Mouse (Mus musculus): ENCODE measurements around the gene Rbpjl.

The Rbpjl gene

GRCm38 (mm10) chr2:164402906-164403305 is at the start of gene Rbpjl:
TSS of gene Rbpjl (plus strand) at chr2:164403141.
- peak; percentile 69 to 81 for DNase-seq (ENCODE audit: low spot score in 2 of 2)

DNA sequence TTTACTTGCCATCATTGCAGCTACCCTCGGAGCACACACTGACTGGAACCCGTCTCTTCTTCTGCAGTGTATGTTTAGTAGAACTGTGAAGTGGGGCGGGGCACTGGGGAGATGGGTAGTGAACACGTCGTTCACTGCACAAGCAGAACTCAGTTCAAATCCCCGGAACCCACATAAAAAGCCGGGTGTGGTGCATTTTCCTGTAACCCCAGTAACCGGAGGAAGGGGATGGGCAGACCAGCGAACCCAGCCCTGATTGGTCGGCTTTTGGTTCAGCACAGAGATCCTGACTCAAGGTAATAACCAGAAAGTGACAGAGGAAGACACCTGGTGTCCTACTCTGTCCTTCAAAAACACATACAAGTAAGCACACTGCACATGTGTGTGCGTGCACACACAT is 49.6 kb upstream of the Rbpjl start:
- DNase-seq (ENCODE audit: low spot score in 2 of 2) = no peak

DNA sequence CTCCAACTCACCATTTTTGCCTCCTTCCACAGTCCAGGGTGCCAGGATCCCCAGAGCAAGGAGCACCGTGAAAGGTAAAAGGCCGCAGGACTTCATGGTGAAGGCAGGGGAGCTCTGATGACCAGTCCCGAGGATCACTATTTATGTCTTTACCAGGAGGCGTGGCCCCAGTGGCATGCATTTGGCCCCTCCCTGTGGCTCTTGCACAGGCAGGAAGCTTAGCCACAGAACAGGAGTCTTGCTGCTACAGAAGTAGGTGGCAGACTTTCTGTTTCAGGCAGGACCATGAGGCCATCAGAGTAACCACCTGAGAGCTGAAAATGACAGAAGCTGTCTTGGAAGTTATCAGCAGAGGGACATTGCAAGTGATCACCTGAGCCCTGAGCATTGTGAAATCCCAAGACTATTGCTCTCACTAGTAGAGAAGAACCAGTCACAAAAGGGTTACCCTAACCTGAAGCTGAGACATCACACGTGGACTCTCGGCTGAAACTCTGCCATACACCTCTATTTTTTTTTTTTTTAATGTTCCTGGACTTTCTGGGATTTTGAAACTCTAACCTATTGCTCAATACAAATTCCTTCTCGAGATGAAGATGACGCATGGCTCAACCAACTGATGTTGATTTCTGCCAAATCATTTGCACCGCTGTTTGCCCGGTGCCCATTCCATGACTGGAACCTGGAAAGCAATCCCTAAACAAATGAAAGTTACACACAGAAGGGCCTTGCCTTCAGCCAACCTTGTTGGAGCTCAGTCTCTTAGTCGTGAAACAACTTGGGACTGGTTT is 46.6 kb upstream of the Rbpjl start:
- no peak for DNase-seq (ENCODE audit: low spot score in 2 of 2)

- no peak for DNase-seq (ENCODE audit: low spot score in 2 of 2)
These were observed 44.6 kb upstream of the Rbpjl start for GRCm38 (mm10) chr2:164358373-164358772.

DNA sequence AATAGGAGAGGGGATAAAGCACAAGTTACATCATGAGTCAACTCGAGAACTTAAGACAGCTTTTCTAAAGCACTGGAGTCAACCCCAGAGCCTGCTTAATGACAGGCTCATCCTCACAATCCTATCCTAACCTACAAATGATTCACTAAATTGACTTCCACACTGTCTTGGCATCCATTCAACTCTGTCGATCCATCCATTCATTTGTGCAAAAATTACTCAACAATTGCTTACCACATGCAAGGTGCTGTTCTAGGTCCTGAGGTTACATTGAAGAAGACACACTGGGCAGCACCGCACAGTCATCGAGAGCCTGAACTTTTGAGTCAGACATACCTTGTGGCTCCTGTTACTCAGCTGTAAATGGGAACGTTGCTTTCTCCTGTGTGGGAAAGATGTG is 43.9 kb upstream of the Rbpjl start:
- DNase-seq (ENCODE audit: low spot score in 2 of 2) = no peak

DNA sequence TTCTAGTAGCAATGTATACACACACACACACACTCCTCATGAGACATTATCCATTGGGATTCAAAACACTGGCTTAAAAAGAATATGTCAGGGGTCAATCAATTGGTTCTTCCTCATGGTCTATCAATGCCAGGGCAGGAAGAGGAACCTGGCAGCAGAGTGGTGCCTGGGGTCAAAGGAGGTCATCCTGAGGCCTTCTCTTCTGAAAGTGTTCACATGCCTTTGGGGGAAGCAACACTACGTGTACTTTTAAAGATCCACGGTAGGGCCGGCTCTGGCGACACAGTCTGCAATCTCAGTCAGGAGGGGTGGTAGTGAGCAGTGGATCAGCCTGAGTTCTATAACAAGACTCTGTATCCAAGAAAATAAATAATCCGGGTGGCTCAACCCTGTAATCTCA is 43.3 kb upstream of the Rbpjl start:
- no peak for DNase-seq (ENCODE audit: low spot score in 2 of 2)

GRCm38 (mm10) chr2:164360974-164361657 is 41.8 kb upstream of the Rbpjl start:
- DNase-seq (ENCODE audit: low spot score in 2 of 2) = no peak

GRCm38 (mm10) chr2:164366947-164367346 is 36.0 kb upstream of the Rbpjl start:
- no peak for DNase-seq (ENCODE audit: low spot score in 2 of 2)

- no peak for DNase-seq (ENCODE audit: low spot score in 2 of 2)
These were observed 34.3 kb upstream of the Rbpjl start for GRCm38 (mm10) chr2:164368620-164369105.

DNA sequence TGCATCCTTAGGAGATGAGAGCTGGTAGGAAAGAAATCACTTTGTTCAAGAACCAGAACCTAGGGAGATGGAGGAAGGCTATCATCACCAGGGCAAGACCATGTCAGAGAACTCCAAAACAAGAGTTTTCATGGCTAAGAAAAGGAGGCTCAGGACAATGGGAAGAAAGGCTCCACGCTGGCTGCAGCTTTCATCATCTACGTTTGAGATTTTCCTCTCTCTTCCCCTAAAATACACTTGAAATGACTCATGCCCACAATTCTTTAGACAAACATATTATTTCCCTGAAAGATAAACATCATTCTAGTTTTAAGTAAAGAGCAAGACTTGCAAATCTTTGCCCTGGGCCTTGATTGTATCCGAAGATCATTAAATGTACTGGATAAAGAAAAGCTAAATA is 31.6 kb upstream of the Rbpjl start:
- no peak for DNase-seq (ENCODE audit: low spot score in 2 of 2)

DNA sequence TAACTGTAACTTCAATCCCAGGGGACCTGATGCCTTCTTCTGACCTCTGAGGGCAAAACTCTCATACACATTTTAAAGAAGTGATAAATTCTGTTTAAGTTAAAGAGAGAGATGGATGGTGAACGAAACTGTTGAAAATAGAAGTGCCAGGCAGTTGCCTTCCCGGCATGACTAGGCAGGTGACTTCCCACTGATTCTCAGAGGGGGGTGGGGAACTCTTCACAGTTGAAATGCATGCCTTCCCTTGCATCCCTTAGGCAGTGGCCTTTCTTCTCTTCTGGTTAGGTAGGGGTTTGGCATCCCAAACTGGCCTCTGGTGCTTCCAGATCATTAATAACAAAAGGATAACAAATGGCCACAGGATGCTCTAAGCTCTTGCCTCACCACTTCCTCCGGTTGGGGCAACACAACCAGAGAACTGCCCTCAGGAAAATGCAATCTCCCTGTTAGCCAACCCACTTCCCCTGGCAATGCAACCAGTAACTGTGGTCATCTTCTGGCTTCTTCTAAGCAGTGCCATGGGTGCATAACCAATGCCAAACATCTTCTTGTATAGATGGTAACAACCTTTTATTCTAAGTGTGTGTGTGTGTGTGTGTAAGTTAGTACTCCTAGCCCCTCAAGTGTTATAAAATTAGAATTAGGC is 30.4 kb upstream of the Rbpjl start:
- no peak for DNase-seq (ENCODE audit: low spot score in 2 of 2)

GRCm38 (mm10) chr2:164373187-164373586 is 29.8 kb upstream of the Rbpjl start:
- no peak for DNase-seq (ENCODE audit: low spot score in 2 of 2)

DNA sequence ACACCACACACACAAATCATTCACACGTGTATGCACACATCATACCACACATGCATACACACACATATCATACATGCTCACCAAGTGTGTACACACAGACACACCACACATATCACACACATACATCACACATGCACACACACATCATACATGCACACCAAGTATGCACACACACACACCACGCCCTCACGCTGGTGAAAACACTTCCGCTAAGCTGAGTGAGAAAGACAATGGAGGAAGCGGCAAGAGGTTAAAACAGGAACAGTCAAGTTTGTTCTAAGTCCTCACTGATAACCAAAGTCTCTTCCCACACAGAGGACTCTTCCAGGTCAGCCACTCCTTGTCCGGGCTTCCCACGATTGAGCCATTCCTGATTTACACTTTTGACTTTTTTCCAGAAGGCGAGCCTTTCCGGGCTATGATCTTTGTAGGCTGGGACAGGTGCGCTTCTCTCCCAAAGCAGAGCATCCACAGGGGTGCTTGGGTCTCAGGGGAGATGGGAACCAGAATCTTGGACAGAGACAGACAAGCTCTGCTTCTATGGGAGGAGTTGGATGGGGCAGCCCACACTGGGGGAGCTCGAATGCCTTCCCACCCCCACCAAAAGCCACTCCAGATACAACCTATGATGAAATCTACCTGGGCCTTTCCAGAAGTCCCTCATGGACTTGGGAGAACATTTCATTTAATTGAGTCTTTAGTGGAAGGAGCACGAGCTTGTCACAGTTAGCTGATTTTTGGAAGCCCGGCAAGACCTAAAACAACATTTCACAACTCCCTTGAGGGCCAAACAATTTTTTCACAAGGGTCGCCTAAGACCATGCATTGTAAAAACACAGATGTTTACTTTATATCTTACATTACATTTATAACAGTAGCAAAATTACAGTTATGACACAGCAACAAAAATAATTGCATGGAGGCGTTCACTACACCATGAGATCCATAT is 25.2 kb upstream of the Rbpjl start:
- DNase-seq (ENCODE audit: low spot score in 2 of 2) = no peak

- DNase-seq (ENCODE audit: low spot score in 2 of 2) = no peak
These were observed 21.2 kb upstream of the Rbpjl start for GRCm38 (mm10) chr2:164381726-164382125.

DNA sequence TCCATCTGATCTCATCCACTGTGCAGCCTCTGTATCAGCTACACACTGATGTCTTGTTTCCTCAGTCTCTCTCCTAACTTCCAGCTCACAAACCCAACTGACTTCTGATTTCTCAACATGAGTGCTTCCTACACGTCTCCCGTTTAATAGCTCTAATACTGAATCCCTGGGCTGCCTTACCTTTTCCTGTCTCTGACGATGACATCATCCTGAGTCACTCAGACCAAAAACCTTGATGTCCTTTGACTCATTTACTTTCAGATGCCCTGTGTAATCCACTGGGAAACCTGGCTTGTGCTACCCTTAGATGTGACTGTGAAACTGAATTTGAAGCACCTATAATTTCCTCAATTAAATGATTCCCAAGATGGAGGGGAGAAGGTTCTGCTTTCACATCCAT is 20.0 kb upstream of the Rbpjl start:
- no peak for DNase-seq (ENCODE audit: low spot score in 2 of 2)

DNA sequence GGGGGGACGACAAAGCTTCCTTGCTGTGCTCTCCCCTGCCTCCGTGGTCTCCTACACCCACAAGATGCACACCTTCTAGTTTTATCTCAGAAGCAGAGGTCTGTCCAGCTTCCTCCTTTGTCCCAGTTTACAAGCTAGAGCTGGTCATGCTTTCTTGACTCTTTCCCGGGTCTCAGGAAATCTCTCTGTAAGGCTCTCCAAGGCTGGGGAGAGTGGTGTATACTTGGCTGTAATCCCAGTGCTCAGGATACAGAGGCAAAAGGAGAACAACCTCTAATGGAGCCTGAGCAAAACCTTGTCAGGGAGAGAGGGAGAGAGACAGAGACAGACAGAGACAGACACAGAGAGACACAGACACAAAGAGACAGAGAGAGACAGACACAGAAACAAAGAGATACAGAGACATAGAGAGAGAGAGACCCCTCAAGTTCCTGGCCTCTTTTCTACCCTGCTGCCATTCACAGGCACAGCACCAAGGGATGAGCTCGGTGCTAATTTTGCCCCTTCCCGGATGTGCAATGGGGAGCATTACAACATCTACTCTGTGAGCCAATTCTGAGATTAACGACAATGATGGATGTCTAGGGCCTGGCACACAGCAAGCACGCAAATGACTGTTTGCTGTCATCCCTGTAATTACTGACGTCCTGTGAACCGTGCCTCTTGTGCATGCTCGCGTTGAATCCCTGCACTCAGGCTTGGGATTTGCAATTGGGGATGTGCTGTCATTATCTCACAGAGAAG is 19.1 kb upstream of the Rbpjl start:
- no peak for DNase-seq (ENCODE audit: low spot score in 2 of 2)

DNA sequence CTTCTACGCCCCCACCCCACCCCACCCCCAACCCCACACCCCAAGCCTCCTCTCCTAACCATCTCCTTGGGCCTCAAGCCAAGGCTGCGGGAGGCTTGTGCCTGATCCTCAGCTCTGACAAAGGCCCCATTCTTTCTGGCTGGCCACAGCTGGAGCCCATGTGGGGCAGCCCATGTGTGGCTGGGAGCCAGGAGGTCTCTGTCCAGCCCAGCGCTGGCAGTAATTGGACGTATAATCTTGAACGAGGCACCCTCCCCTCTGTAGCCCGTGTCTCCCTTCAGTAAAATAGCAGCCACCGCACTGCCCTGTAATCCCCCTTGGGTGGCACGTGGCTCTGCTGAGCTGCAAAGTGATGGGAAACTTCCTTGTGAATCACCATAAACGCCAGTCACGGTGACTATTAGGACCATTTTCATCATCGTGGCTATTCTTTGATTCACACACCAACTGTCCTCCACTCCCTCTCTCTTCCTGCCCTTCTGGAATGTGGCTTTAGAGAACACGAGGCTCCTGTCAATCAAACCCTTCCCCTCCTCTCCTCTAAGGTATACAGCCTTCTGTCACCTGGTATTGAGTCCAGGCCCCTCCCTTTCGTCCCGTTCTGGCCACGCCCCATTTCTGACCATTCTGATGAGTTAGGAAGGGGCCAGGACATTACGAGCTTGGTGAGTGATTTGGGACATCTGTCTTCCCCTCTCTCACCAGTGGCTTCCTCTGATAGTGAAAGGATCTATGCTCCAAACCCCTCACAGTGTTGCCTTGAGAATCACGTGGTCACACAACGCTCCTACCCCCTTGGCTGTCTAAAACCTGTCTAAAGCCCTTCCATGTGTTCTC is 16.8 kb upstream of the Rbpjl start:
- DNase-seq (ENCODE audit: low spot score in 2 of 2) = peak; percentile 78 to 79

DNA sequence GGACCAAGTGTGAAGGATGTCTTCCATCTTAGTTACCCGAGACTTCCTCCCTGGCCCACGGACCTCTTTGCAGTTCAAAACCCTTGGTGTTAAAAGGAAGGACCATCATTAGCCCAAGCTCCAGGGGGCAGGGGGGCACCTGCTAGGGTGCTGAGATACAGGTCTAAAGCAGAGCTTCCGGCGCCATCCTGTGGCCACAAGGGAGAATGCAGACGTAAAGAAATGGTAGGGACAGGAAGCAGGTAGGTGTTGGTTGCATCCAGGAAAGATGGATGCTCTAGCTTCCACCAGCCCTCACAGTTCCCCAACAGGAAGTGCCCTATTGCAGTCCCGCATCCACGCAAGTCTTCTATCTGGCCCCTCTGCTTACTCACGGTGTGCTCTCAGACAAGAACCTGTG is 16.0 kb upstream of the Rbpjl start:
- peak; percentile 67 to 71 for DNase-seq (ENCODE audit: low spot score in 2 of 2)

- DNase-seq (ENCODE audit: low spot score in 2 of 2) = peak; percentile 75
These were observed 13.9 kb upstream of the Rbpjl start, which contains the start of gene Slpi for GRCm38 (mm10) chr2:164389020-164389419. TSS of gene Slpi (minus strand) at chr2:164389095.

- DNase-seq (ENCODE audit: low spot score in 2 of 2) = peak; percentile 87 to 92
These were observed 13.4 kb upstream of the Rbpjl start for GRCm38 (mm10) chr2:164389499-164389898.

Measured in right cerebral cortex, postnatal 10 days (tissue).